Mouse (Mus musculus): ENCODE data around the gene Dclk1.

Dclk1 gene

GRCm38 (mm10) chr3:55449148-55449547 lies 207.0 kb downstream of the Dclk1 start:
- DNase-seq (ENCODE audit: low spot score), result no peak

- no peak for DNase-seq (ENCODE audit: low spot score)
These were observed 208.9 kb downstream of the Dclk1 start for GRCm38 (mm10) chr3:55451035-55451434.

- no peak for DNase-seq (ENCODE audit: low spot score)
These were observed 209.7 kb downstream of the Dclk1 start for GRCm38 (mm10) chr3:55451877-55452276.

GRCm38 (mm10) chr3:55452464-55452863 lies 210.3 kb downstream of the Dclk1 start:
- DNase-seq (ENCODE audit: low spot score), result no peak

- DNase-seq (ENCODE audit: low spot score), result no peak
These were observed 218.9 kb downstream of the Dclk1 start for GRCm38 (mm10) chr3:55461092-55461491.

GRCm38 (mm10) chr3:55461685-55462655 lies 219.8 kb downstream of the Dclk1 start:
- DNase-seq (ENCODE audit: low spot score), result no peak

- DNase-seq (ENCODE audit: low spot score), result no peak
These were observed 220.9 kb downstream of the Dclk1 start for GRCm38 (mm10) chr3:55462904-55463668.

GRCm38 (mm10) chr3:55464226-55464625 lies 222.1 kb downstream of the Dclk1 start:
- DNase-seq (ENCODE audit: low spot score), result no peak

GRCm38 (mm10) chr3:55465785-55466184 lies 223.6 kb downstream of the Dclk1 start:
- DNase-seq (ENCODE audit: low spot score), result no peak

GRCm38 (mm10) chr3:55466348-55466747 lies 224.2 kb downstream of the Dclk1 start:
- DNase-seq (ENCODE audit: low spot score), result no peak

- DNase-seq (ENCODE audit: low spot score), result no peak
These were observed 229.9 kb downstream of the Dclk1 start, which contains the start of gene Gm21954 for GRCm38 (mm10) chr3:55472110-55472509. TSS of gene Gm21954 (minus strand) at chr3:55472210.

GRCm38 (mm10) chr3:55473146-55473545 lies 231.0 kb downstream of the Dclk1 start:
- no peak for DNase-seq (ENCODE audit: low spot score)

- DNase-seq (ENCODE audit: low spot score), result no peak
These were observed 234.5 kb downstream of the Dclk1 start for GRCm38 (mm10) chr3:55476694-55477093.

- no peak for DNase-seq (ENCODE audit: low spot score)
These were observed 237.1 kb downstream of the Dclk1 start for GRCm38 (mm10) chr3:55479306-55479705.

- DNase-seq (ENCODE audit: low spot score), result no peak
These were observed 239.0 kb downstream of the Dclk1 start for GRCm38 (mm10) chr3:55481140-55481539.

GRCm38 (mm10) chr3:55483328-55483727 lies 241.2 kb downstream of the Dclk1 start:
- DNase-seq (ENCODE audit: low spot score), result no peak

GRCm38 (mm10) chr3:55489231-55489990 lies 247.2 kb downstream of the Dclk1 start:
- no peak for DNase-seq (ENCODE audit: low spot score)

GRCm38 (mm10) chr3:55492021-55492420 lies 249.9 kb downstream of the Dclk1 start:
- no peak for DNase-seq (ENCODE audit: low spot score)

GRCm38 (mm10) chr3:55494348-55494747 lies 252.2 kb downstream of the Dclk1 start:
- no peak for DNase-seq (ENCODE audit: low spot score)

- DNase-seq (ENCODE audit: low spot score), result no peak
These were observed 253.1 kb downstream of the Dclk1 start for GRCm38 (mm10) chr3:55495231-55495630.

GRCm38 (mm10) chr3:55495866-55496265 lies 253.7 kb downstream of the Dclk1 start:
- no peak for DNase-seq (ENCODE audit: low spot score)

- no peak for DNase-seq (ENCODE audit: low spot score)
These were observed 254.3 kb downstream of the Dclk1 start for GRCm38 (mm10) chr3:55496462-55496941.

Measured in urinary bladder, postnatal 14 days (tissue).